ENCODE assay signal across 9 mouse cellular contexts in the genomic region with DNA sequence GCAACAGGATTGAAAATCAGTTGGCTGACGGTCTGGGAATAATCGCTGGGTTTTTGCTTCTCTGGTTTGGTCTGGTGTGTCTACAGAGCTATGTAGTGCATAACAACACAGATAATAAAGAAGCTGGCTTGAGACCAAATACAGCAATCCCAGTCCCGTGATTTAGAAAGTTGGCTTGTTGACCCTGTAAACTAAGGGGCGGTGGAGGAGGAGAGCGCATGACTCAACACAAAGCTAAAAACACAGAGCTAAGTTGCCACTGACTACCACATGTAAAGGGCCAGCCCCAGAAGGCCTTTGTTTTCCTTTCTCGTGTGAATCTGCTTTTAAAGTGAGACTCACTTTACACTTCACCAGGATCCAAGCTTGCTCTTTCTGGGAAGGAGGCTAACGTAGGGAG. TPM values are rescaled to one million over a fixed set of nuclear protein-coding genes. Genes with fewer than 3 reads are reported as not detected.
DNase-seq lines count a peak whose midpoint lies in the region; ATAC-seq and TF ChIP-seq lines count a peak whose summit lies in the region.
"Had no signal": no experiment of that assay in that cellular context is flagged by ENCODE, and none has a peak within 500 bp of the region (broad histone marks: within the 10 kb centered on the region; RNA-seq: fewer than 3 reads in every experiment).

No protein-coding gene starts in this region.

- ATAC-seq in hindbrain, embryonic 11.5 days (ENCODE audit: low FRiP score) = no peak
- ATAC-seq in lung, embryonic 14.5 days (ENCODE audit: insufficient read depth) = peak; percentile 24
- ATAC-seq in stomach, embryonic 16.5 days (ENCODE audit: insufficient read depth, low FRiP score) = no peak

- intact Hi-C loops in left cerebral cortex, adult 2 months (cut with DNase I) = loop anchor here (5.0 kb wide), 1 partner anchor 119 kb away; no protein-coding TSS in a partner anchor

- no peak overlapping the region for H3K4me3 ChIP-seq in left cerebral cortex, adult 2 months
- H3K4me3 ChIP-seq in hindbrain, embryonic 11.5 days (ENCODE audit: low read depth, low read length) = no peak overlapping the region
- no peak overlapping the region for H3K4me3 ChIP-seq in lung, embryonic 14.5 days (ENCODE audit: low read depth, low read length)
- H3K4me3 ChIP-seq in stomach, embryonic 16.5 days (replicated peaks; ENCODE audit: low read length) = no peak overlapping the region
- H3K4me3 ChIP-seq: megakaryocyte, embryonic 14.5 days had no signal

- TF ChIP-seq CTCF in left cerebral cortex, adult 2 months (IDR thresholded peaks at IDR 0.05) = no peak
- no peak for TF ChIP-seq CTCF in brain, embryonic 14.5 days (IDR thresholded peaks at IDR 0.05; ENCODE audit: borderline replicate concordance, extremely low read depth, insufficient read depth, insufficient read length)
- no peak for TF ChIP-seq CTCF in lung, embryonic 14.5 days (IDR thresholded peaks at IDR 0.05; ENCODE audit: low read depth)

- no peaks in the 10 kb centered on the region for H3K9me3 ChIP-seq in hindbrain, embryonic 11.5 days (ENCODE audit: control insufficient read depth, low read length)
- no peaks in the 10 kb centered on the region for H3K9me3 ChIP-seq in lung, embryonic 14.5 days (ENCODE audit: low read depth, low read length)
- H3K9me3 ChIP-seq in stomach, embryonic 16.5 days (replicated peaks; ENCODE audit: control insufficient read depth, low read length) = no peaks in the 10 kb centered on the region
- H3K9me3 ChIP-seq: megakaryocyte, embryonic 14.5 days had no signal

- 54% methylated on average over 7 of the region's 7 CpGs for WGBS in hindbrain, embryonic 11.5 days
- WGBS in lung, embryonic 14.5 days = 24% methylated on average over 7 of the region's 7 CpGs
- 37% methylated on average over 7 of the region's 7 CpGs for WGBS in stomach, embryonic 16.5 days

- TF ChIP-seq POLR2A in brain, embryonic 14.5 days (IDR thresholded peaks at IDR 0.05; ENCODE audit: borderline replicate concordance, extremely low read depth, insufficient read depth, insufficient read length, poor library complexity, severe bottlenecking) = no peak

- H3K27ac ChIP-seq in left cerebral cortex, adult 2 months = peak overlapping the region; percentile 70
- H3K27ac ChIP-seq in hindbrain, embryonic 11.5 days (ENCODE audit: low read depth, low read length) = no peak overlapping the region
- H3K27ac ChIP-seq in lung, embryonic 14.5 days (ENCODE audit: low read depth) = peak overlapping the region; percentile 94
- peak overlapping the region; percentile 89 for H3K27ac ChIP-seq in stomach, embryonic 16.5 days (ENCODE audit: low read length)

- no peaks in the 10 kb centered on the region for H3K27me3 ChIP-seq in hindbrain, embryonic 11.5 days (ENCODE audit: control insufficient read depth, insufficient read depth, low read length)
- no peaks in the 10 kb centered on the region for H3K27me3 ChIP-seq in lung, embryonic 14.5 days (ENCODE audit: insufficient read depth, low read length)
- H3K27me3 ChIP-seq in stomach, embryonic 16.5 days (ENCODE audit: control insufficient read depth, insufficient read depth, low read length) = no peaks in the 10 kb centered on the region
- H3K27me3 ChIP-seq: megakaryocyte, embryonic 14.5 days had no signal

- H3K4me1 ChIP-seq in hindbrain, embryonic 11.5 days (replicated peaks; ENCODE audit: control insufficient read depth, insufficient read depth, low read length) = no peaks in the 10 kb centered on the region
- H3K4me1 ChIP-seq in lung, embryonic 14.5 days (ENCODE audit: insufficient read depth) = peaks cover 13% of the 10 kb centered on the region
- peaks cover 21% of the 10 kb centered on the region for H3K4me1 ChIP-seq in stomach, embryonic 16.5 days (ENCODE audit: control insufficient read depth, insufficient read depth, low read length)

- no peak overlapping the region for H3K4me2 ChIP-seq in hindbrain, embryonic 11.5 days (replicated peaks; ENCODE audit: low read depth, low read length)
- peak overlapping the region; percentile 5; the same call in 1 of the 2 replicates for H3K4me2 ChIP-seq in lung, embryonic 14.5 days
- H3K4me2 ChIP-seq in stomach, embryonic 16.5 days (ENCODE audit: low read depth, low read length) = 0 out of 2 replicates have a peak overlapping the region, but pooled peaks have one; percentile 27

- H3K9ac ChIP-seq in hindbrain, embryonic 11.5 days (ENCODE audit: low read depth, low read length) = no peak overlapping the region
- no peak overlapping the region for H3K9ac ChIP-seq in lung, embryonic 14.5 days
- peak overlapping the region; percentile 34 for H3K9ac ChIP-seq in stomach, embryonic 16.5 days (ENCODE audit: low read length)

- DNase-seq in left cerebral cortex, adult 2 months (ENCODE audit: extremely low spot score in 1 of 2, low spot score in 2 of 2) = no peak
- no peak for DNase-seq in left cerebral cortex, adult 9 months (ENCODE audit: low spot score in 2 of 2)
- DNase-seq in brain, embryonic 14.5 days (ENCODE audit: low read depth) = peak; percentile 54
- DNase-seq in hindbrain, embryonic 11.5 days (ENCODE audit: low spot score) = peak; percentile 6
- peak; percentile 85 for DNase-seq in lung, embryonic 14.5 days
- DNase-seq in spleen, postnatal 14 days (ENCODE audit: low spot score in 2 of 2) = no peak
- DNase-seq in cerebellum, adult 9-11 months = no peak

- no peaks in the 10 kb centered on the region for H3K36me3 ChIP-seq in hindbrain, embryonic 11.5 days (ENCODE audit: control insufficient read depth, insufficient read depth, low read length)
- H3K36me3 ChIP-seq in lung, embryonic 14.5 days (ENCODE audit: insufficient read depth) = no peaks in the 10 kb centered on the region
- no peaks in the 10 kb centered on the region for H3K36me3 ChIP-seq in stomach, embryonic 16.5 days (ENCODE audit: control insufficient read depth, insufficient read depth, low read length)

RNA-seq across cellular contexts. Expression of gene Itm2b, which starts 3.5 kb away (rescaled TPM):
- total RNA-seq in left cerebral cortex, adult 2 months (2021) = 100 to 1,000 TPM; 721 to 748 TPM
- polyA plus RNA-seq in brain, embryonic 14.5 days (2012; rRNA removed) = 371 and 377 TPM in 2 replicates
- polyA plus RNA-seq in hindbrain, embryonic 11.5 days (2014; fragmentation: Nextera tagmentation; extraction: Ambion mirVana) = 379 and 387 TPM in 2 replicates
- polyA plus RNA-seq in lung, embryonic 14.5 days (2014; fragmentation: Nextera tagmentation; extraction: Ambion mirVana) = 630 and 663 TPM in 2 replicates
- 1,005 and 1,128 TPM in 2 replicates for polyA plus RNA-seq in stomach, embryonic 16.5 days (2015; fragmentation: Nextera tagmentation; extraction: Ambion mirVana)

Comparison
In these comparisons a context has a peak if more than half of its experiments do, and no peak if none do; other contexts are left out.
1. DNase-seq: peak in brain, embryonic 14.5 days (single experiment), hindbrain, embryonic 11.5 days (single experiment) and lung, embryonic 14.5 days (single experiment); none in left cerebral cortex, adult 2 months (0 of 2), left cerebral cortex, adult 9 months (0 of 2), spleen, postnatal 14 days (0 of 2) and cerebellum, adult 9-11 months (single experiment).